Mouse (Mus musculus) v-Abl transformed pro-B cells (cell line): ENCODE results near the gene Mtif3.

Experiments used
- in situ Hi-C, 2 experiments: fragments of 400-800 bp; cut with MboI; formaldehyde crosslinking; loops; one replicate each; pipeline ENCODE4 v1.15.1; 2025; ENCODE audit not compliant: unreplicated experiment in 2 of 2

Gene Mtif3

GRCm38 (mm10) chr5:146956678-146957077, 6.9 kb downstream of the Mtif3 start:
- in situ Hi-C loops, result no loop called here

- in situ Hi-C loops, result no loop called here
Measured at GRCm38 (mm10) chr5:146955651-146956050, 7.9 kb downstream of the Mtif3 start.

- in situ Hi-C loops, result no loop called here
Measured at GRCm38 (mm10) chr5:146954576-146954975, 9.0 kb downstream of the Mtif3 start.

- in situ Hi-C loops, result loop anchor here (10.0 kb wide), 2 partner anchors 106 to 916 kb away; partner anchors contain the start of gene Pomp (in 1 of the 2)
Measured at GRCm38 (mm10) chr5:146948508-146949088, 15.0 kb downstream of the Mtif3 start, which contains the start of gene Gtf3a. Gene Gtf3a, plus strand, starts transcription at chr5:146948657.

GRCm38 (mm10) chr5:146948041-146948507, 15.5 kb downstream of the Mtif3 start:
- in situ Hi-C loops, result loop anchor here (10.0 kb wide), 2 partner anchors 107 to 917 kb away; partner anchors contain the start of gene Pomp (in 1 of the 2)

GRCm38 (mm10) chr5:146947497-146947896, 16.1 kb downstream of the Mtif3 start:
- in situ Hi-C loops, result loop anchor here (10.0 kb wide), 2 partner anchors 107 to 917 kb away; partner anchors contain the start of gene Pomp (in 1 of the 2)

- in situ Hi-C loops, result loop anchor here (10.0 kb wide), 2 partner anchors 108 to 918 kb away; partner anchors contain the start of gene Pomp (in 1 of the 2)
Measured at GRCm38 (mm10) chr5:146946682-146947081, 16.9 kb downstream of the Mtif3 start.

GRCm38 (mm10) chr5:146944568-146944967, 19.0 kb downstream of the Mtif3 start:
- in situ Hi-C loops, result loop anchor here (5.0 to 10.0 kb wide), 3 partner anchors 110 to 920 kb away; partner anchors contain the start of gene Pomp (in 1 of the 2)

GRCm38 (mm10) chr5:146942965-146943364, 20.6 kb downstream of the Mtif3 start:
- in situ Hi-C loops, result loop anchor here (5.0 to 10.0 kb wide), 3 partner anchors 112 to 922 kb away; partner anchors contain the start of gene Pomp (in 1 of the 2)

- in situ Hi-C loops, result loop anchor here (5.0 to 10.0 kb wide), 3 partner anchors 113 to 923 kb away; partner anchors contain the start of gene Pomp (in 1 of the 2)
Measured at GRCm38 (mm10) chr5:146941939-146942338, 21.7 kb downstream of the Mtif3 start.

- in situ Hi-C loops, result loop anchor here (5.0 to 10.0 kb wide), 3 partner anchors 115 to 925 kb away; partner anchors contain the start of gene Pomp (in 1 of the 2)
Measured at GRCm38 (mm10) chr5:146940219-146940618, 23.4 kb downstream of the Mtif3 start.

- in situ Hi-C loops, result no loop called here
Measured at GRCm38 (mm10) chr5:146939109-146939796, 24.3 kb downstream of the Mtif3 start.

GRCm38 (mm10) chr5:146937541-146938503, 25.8 kb downstream of the Mtif3 start:
- in situ Hi-C loops, result no loop called here

GRCm38 (mm10) chr5:146933466-146933865, 30.1 kb downstream of the Mtif3 start:
- in situ Hi-C loops, result no loop called here

- in situ Hi-C loops, result no loop called here
Measured at GRCm38 (mm10) chr5:146931904-146932553, 31.6 kb downstream of the Mtif3 start.

- in situ Hi-C loops, result no loop called here
Measured at GRCm38 (mm10) chr5:146931422-146931821, 32.2 kb downstream of the Mtif3 start.

- in situ Hi-C loops, result no loop called here
Measured at GRCm38 (mm10) chr5:146926673-146927072, 36.9 kb downstream of the Mtif3 start.

- in situ Hi-C loops, result loop anchor here (5.0 to 25.0 kb wide), 3 partner anchors 59 to 939 kb away; partner anchors contain the start of gene Pomp (in 1 of the 2)
Measured at GRCm38 (mm10) chr5:146923547-146923946, 40.1 kb downstream of the Mtif3 start.

GRCm38 (mm10) chr5:146921224-146921623, 42.4 kb downstream of the Mtif3 start:
- in situ Hi-C loops, result loop anchor here (5.0 to 25.0 kb wide), 3 partner anchors 61 to 941 kb away; partner anchors contain the start of gene Pomp (in 1 of the 2)
